Mouse (Mus musculus): ENCODE data around the gene F5. TPM values are rescaled to one million over a fixed set of nuclear protein-coding genes. Genes with fewer than 3 reads are reported as not detected.

F5 gene
- 0.14 and 0.17 TPM in 2 replicates for polyA plus RNA-seq (2015; fragmentation: Nextera tagmentation; extraction: Ambion mirVana)

DNA sequence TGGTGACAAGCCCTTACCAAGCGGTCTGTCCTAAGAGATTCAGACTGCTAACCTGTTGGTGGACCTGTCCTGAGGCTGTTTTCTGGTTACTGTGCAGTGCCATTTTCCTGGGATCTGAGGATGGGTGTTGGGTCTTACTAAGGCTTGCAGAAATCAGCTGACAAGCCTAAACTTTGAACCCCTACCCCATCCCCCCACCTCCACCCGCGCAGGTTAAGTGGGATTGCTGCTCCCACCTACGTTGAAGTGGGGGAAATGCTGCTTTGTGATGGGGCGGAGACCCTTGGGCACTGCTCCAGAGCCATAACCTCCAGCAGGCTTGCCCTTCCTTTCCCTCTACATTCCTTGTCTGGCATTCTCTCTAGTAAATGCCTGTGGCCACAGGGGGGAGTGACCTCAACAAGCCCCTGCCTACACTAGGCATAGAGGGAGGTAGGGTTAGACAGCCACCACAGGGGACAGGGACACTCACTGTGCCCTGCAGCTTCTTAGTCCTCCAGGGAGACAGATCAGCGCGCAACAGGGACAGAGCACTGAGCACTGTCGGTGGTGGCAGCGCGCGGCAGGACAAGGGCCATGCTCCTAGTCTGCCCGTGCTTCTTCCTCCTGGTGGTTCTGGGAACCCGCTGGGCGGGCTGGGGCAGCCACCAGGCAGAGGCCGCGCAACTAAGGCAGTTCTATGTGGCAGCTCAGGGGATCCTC lies at the start of gene F5:
F5 (plus strand) TSS at position 452 of the 702 bp plus-strand sequence.

DNA sequence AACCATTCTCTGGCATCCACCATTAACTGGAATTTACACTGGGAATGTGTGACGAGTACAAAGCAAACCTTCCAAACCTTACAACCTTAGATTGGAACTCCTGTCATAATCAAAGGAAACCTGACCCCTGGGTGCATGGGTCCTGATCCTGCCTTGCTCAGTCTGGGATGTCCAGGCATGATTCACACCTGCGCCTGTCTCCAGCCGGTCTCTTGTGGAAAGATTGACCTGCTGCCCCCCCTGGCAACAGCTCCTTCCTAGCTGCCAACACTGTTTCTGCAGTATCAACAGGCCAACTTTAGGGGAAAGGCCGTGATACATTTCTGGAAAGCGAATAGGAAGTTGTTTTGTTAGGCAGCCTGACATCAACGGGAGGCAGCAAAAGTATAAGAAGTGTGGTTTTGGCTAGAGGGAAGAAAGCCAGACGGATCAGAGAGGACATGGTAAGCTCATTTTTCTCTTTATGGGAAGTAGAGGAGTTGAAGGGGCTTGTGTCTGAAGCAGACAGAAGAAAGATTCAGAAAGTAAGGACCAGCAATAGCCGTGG lies 36.6 kb upstream of the F5 start, which contains the start of gene Selp:
Selp (plus strand) TSS at position 318 of the 547 bp plus-strand sequence.

DNA sequence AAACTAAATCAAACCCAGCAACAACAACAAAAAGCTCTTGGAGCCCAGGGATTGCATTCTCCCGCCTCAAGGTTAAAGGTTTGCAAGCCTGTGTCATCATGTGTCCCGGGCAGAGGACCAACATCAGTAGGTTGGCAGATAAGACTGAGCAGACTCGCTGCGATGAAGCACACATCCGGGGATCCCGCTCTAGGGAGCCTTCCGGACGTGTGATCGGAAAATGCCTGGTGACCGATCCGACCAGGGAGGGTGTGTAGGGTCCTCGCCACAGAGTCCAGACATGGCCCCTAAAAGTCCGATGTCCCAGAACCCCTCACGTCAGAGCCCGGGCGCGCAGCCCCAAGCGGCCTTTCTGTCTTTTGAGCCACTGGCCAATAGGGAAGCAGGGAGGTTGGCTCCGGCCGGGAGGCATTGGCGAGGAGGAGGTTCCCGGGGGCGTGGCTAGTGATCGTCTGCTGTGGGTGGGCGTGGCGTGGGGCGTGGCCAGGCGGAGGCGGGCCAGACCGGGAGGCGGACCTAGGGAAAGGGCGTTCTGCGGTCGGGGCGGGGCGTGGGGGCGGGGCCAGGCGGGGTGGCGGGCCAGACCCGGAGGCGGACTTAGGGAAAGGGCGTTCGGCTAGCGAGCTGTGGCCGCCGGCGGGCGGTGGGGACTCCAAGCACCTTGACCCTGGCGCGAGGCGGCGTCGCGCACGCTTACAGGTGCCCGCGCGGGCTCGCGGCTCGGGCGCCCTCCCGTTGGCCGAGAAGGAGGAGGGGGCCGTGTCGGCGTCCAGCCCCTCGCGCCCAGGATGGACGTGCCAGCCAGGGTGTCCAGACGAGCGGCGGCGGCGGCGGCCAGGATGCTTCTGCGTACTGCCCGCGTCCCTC lies 97.1 kb downstream of the F5 start, which contains the start of gene Slc19a2:
Slc19a2 (plus strand) TSS at position 582 of the 867 bp plus-strand sequence.

Other genes starting within 250 kb of the F5 start
- gene Scyl3, start 222.7 kb upstream of the F5 start, polyA plus RNA-seq (2015; fragmentation: Nextera tagmentation; extraction: Ambion mirVana), result 12.2 and 12.7 TPM in 2 replicates
- gene BC055324, start 157.0 kb upstream of the F5 start, polyA plus RNA-seq (2015; fragmentation: Nextera tagmentation; extraction: Ambion mirVana), result 1.7 and 2.7 TPM in 2 replicates
- gene Mettl18, start 156.9 kb upstream of the F5 start, polyA plus RNA-seq (2015; fragmentation: Nextera tagmentation; extraction: Ambion mirVana), result 7.2 and 7.8 TPM in 2 replicates
- gene Sele, start 103.6 kb upstream of the F5 start, polyA plus RNA-seq (2015; fragmentation: Nextera tagmentation; extraction: Ambion mirVana), result not detected in 2 replicates
- 0.12 TPM in 1 of 2 replicates, not detected in the other for gene Sell, start 89.9 kb upstream of the F5 start, polyA plus RNA-seq (2015; fragmentation: Nextera tagmentation; extraction: Ambion mirVana)
- 0.09 and 0.18 TPM in 2 replicates for gene Selp, start 36.6 kb upstream of the F5 start, polyA plus RNA-seq (2015; fragmentation: Nextera tagmentation; extraction: Ambion mirVana)
- 9.3 and 9.5 TPM in 2 replicates for gene Slc19a2, start 97.2 kb downstream of the F5 start, polyA plus RNA-seq (2015; fragmentation: Nextera tagmentation; extraction: Ambion mirVana)
- 21.9 and 22.8 TPM in 2 replicates for gene Ccdc181, start 123.7 kb downstream of the F5 start, polyA plus RNA-seq (2015; fragmentation: Nextera tagmentation; extraction: Ambion mirVana)
- gene Nme7, start 152.3 kb downstream of the F5 start, polyA plus RNA-seq (2015; fragmentation: Nextera tagmentation; extraction: Ambion mirVana), result 23.4 and 23.6 TPM in 2 replicates
- 25.8 and 29.6 TPM in 2 replicates for gene Blzf1, start 155.7 kb downstream of the F5 start, polyA plus RNA-seq (2015; fragmentation: Nextera tagmentation; extraction: Ambion mirVana)

Data from neural tube, postnatal 0 days (tissue).